Mouse (Mus musculus): ENCODE results near the gene Gcnt3.
A peak's percentile ranks its signal among the peaks of the same experiment; 100 is the strongest.

Gene Gcnt3

GRCm38 (mm10) chr9:70037988-70038387 is at the start of gene Gcnt3:
TSS of gene Gcnt3 (minus strand) at chr9:70038088.
- no peak for DNase-seq (ENCODE audit: low spot score in 2 of 2)

GRCm38 (mm10) chr9:70087379-70087778 is 49.5 kb upstream of the Gcnt3 start:
- DNase-seq (ENCODE audit: low spot score in 2 of 2) = no peak

- DNase-seq (ENCODE audit: low spot score in 2 of 2) = no peak
Measured at GRCm38 (mm10) chr9:70086091-70086490, 48.2 kb upstream of the Gcnt3 start.

- DNase-seq (ENCODE audit: low spot score in 2 of 2) = no peak
Measured at GRCm38 (mm10) chr9:70084107-70084506, 46.2 kb upstream of the Gcnt3 start.

- no peak for DNase-seq (ENCODE audit: low spot score in 2 of 2)
Measured at GRCm38 (mm10) chr9:70082357-70083204, 44.7 kb upstream of the Gcnt3 start.

GRCm38 (mm10) chr9:70081767-70082166 is 43.9 kb upstream of the Gcnt3 start:
- DNase-seq (ENCODE audit: low spot score in 2 of 2) = no peak

- no peak for DNase-seq (ENCODE audit: low spot score in 2 of 2)
Measured at GRCm38 (mm10) chr9:70080976-70081375, 43.1 kb upstream of the Gcnt3 start.

GRCm38 (mm10) chr9:70080027-70080800 is 42.3 kb upstream of the Gcnt3 start:
- no peak for DNase-seq (ENCODE audit: low spot score in 2 of 2)

GRCm38 (mm10) chr9:70078034-70078433 is 40.1 kb upstream of the Gcnt3 start:
- no peak for DNase-seq (ENCODE audit: low spot score in 2 of 2)

GRCm38 (mm10) chr9:70077170-70077569 is 39.3 kb upstream of the Gcnt3 start:
- no peak for DNase-seq (ENCODE audit: low spot score in 2 of 2)

- DNase-seq (ENCODE audit: low spot score in 2 of 2) = peak in 1 of 2 experiments; percentile 10
Measured at GRCm38 (mm10) chr9:70072387-70072786, 34.5 kb upstream of the Gcnt3 start.

- peak; percentile 75 to 81 for DNase-seq (ENCODE audit: low spot score in 2 of 2)
Measured at GRCm38 (mm10) chr9:70069961-70070435, 32.1 kb upstream of the Gcnt3 start.

GRCm38 (mm10) chr9:70067497-70067896 is 29.6 kb upstream of the Gcnt3 start:
- no peak for DNase-seq (ENCODE audit: low spot score in 2 of 2)

GRCm38 (mm10) chr9:70062012-70062411 is 24.1 kb upstream of the Gcnt3 start:
- no peak for DNase-seq (ENCODE audit: low spot score in 2 of 2)

GRCm38 (mm10) chr9:70053411-70053810 is 15.5 kb upstream of the Gcnt3 start:
- no peak for DNase-seq (ENCODE audit: low spot score in 2 of 2)

GRCm38 (mm10) chr9:70052730-70053129 is 14.8 kb upstream of the Gcnt3 start:
- no peak for DNase-seq (ENCODE audit: low spot score in 2 of 2)

- DNase-seq (ENCODE audit: low spot score in 2 of 2) = no peak
Measured at GRCm38 (mm10) chr9:70049839-70050238, 12.0 kb upstream of the Gcnt3 start.

- DNase-seq (ENCODE audit: low spot score in 2 of 2) = no peak
Measured at GRCm38 (mm10) chr9:70049416-70049783, 11.5 kb upstream of the Gcnt3 start.

GRCm38 (mm10) chr9:70048751-70049415 is 11.0 kb upstream of the Gcnt3 start:
- DNase-seq (ENCODE audit: low spot score in 2 of 2) = peak; percentile 74 to 83

- DNase-seq (ENCODE audit: low spot score in 2 of 2) = no peak
Measured at GRCm38 (mm10) chr9:70048280-70048679, 10.4 kb upstream of the Gcnt3 start.

- DNase-seq (ENCODE audit: low spot score in 2 of 2) = no peak
Measured at GRCm38 (mm10) chr9:70047839-70048238, 10.0 kb upstream of the Gcnt3 start.

- DNase-seq (ENCODE audit: low spot score in 2 of 2) = no peak
Measured at GRCm38 (mm10) chr9:70046255-70046654, 8.4 kb upstream of the Gcnt3 start.

All from heart, adult 9 months (tissue).